Mouse (Mus musculus) bone marrow macrophage, adult 2 months (primary cell): ENCODE data around the gene Ksr2.

ENCODE experiments used
- CTCF ChIP-seq: IDR thresholded peaks from 2 replicates; pipeline ENCODE4 v1.5.1; 2012; ENCODE audit warnings: low read depth, mild to moderate bottlenecking, low read length, moderate library complexity
- POLR2A ChIP-seq: IDR thresholded peaks from 2 replicates; pipeline ENCODE4 v1.6.1; 2012; ENCODE audit warnings: mild to moderate bottlenecking, low read depth, low read length, borderline replicate concordance

GRCm38 (mm10) chr5:117502611-117503010 is 88.8 kb downstream of the Ksr2 start:
- TF ChIP-seq CTCF (peak; percentile 74), POLR2A (no peak)
